Mouse (Mus musculus) forebrain, embryonic 15.5 days (tissue): Measurements from ENCODE around the gene Gm10959. TPM values are rescaled to one million over a fixed set of nuclear protein-coding genes. Genes with fewer than 3 reads are reported as not detected.

Source experiments
- ATAC-seq: fragments of 200-750 bp; cut with Nextera tagmentation; replicated peaks from 2 replicates; pipeline ENCODE4 v1.8.0; 2017; ENCODE audit warnings: mild to moderate bottlenecking, moderate TSS enrichment, moderate library complexity
- H3K27ac ChIP-seq: fragments of 300-500 bp; sonication (generic); replicated peaks from 2 replicates; pipeline ENCODE4 v1.5.1; 2015; ENCODE audit warnings: mild to moderate bottlenecking, inconsistent platforms
- H3K27me3 ChIP-seq: fragments of 300-500 bp; sonication (generic); 2 replicates; pipeline ENCODE4 v1.6.1; 2015; ENCODE audit warnings: inconsistent platforms
- H3K36me3 ChIP-seq: fragments of 300-500 bp; sonication (generic); 2 replicates; pipeline ENCODE4 v1.6.1; 2015; ENCODE audit warnings: mild to moderate bottlenecking, inconsistent platforms
- H3K4me1 ChIP-seq: fragments of 300-500 bp; sonication (generic); 2 replicates; pipeline ENCODE4 v1.6.1; 2015; ENCODE audit warnings: inconsistent platforms
- H3K4me2 ChIP-seq: fragments of 300-500 bp; sonication (generic); replicated peaks from 2 replicates; pipeline ENCODE4 v1.6.1; 2015; ENCODE audit warnings: mild to moderate bottlenecking, inconsistent platforms
- H3K4me3 ChIP-seq: fragments of 300-500 bp; sonication (generic); 2 replicates; pipeline ENCODE4 v1.5.1; 2015; ENCODE audit warnings: mild to moderate bottlenecking, inconsistent platforms
- H3K9ac ChIP-seq: fragments of 300-500 bp; sonication (generic); replicated peaks from 2 replicates; pipeline ENCODE4 v1.6.1; 2015; ENCODE audit warnings: mild to moderate bottlenecking, inconsistent platforms
- H3K9me3 ChIP-seq: fragments of 300-500 bp; sonication (generic); 2 replicates; pipeline ENCODE4 v1.6.1; 2016; ENCODE audit warnings: inconsistent platforms
- WGBS: fragments of 180-500 bp; shearing (Covaris S2); methylation state at CpG from one replicate; pipeline ENCODE4 v1.1.7; 2015; ENCODE audit warnings: mixed read lengths; 5-methylcytosine and 5-hydroxymethylcytosine counted together
- polyA plus RNA-seq: library from polyadenylated mRNA; unstranded; fragments of >200 nt; fragmentation: Nextera tagmentation; extraction: Ambion mirVana; gene quantifications from 2 replicates; pipeline ENCODE4 v1.2.1, GENCODE M21; 2015

Gene Gm10959
- polyA plus RNA-seq, 1 experiment from 2014 or later, result not detected

DNA sequence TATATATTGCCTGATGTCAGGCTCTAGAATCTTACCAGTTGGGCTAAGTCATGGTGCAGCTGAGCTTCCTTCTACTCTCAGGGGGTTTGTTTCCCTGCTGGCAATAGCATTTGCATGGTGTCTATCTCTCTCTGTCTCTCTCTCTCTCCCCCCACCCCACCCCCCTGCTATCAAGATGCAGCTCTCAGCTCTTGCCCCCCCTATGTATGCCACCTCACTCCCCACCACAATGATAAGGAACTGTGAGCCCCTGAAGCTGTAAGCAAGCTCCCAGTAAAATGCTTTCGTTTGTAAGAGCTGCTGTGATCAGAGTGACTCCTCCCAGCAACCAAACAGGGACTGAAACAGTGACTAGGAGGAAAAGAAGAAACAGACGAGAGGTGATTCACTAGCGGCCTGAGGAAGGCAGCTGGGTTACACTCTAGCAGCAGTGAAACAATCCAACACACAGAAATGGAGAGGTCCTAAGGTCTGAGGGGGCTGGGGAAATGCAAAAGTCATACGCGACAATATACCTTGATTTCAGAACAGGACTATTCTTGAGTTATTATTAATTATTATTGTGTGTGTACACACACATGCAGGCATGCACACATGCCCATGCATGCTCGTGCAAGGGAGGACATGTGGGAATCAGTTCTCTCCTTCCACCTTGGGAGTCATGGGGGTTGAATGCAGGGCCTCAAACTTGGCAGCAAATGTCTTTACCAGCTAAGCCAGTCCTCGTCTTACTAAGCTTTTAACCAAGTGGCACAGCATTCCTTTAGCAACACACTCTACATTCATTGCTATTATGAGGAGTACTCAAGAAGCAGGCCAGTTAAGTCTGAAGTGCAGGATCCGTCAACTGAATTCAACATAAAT lies 1.6 kb upstream of the Gm10959 start:
- H3K9me3 ChIP-seq, result no peaks in the 10 kb centered on the region
- H3K36me3 ChIP-seq, result no peaks in the 10 kb centered on the region
- peaks cover 7% of the 10 kb centered on the region for H3K4me1 ChIP-seq
- H3K4me2 ChIP-seq, result no peak overlapping the region
- no peak overlapping the region for H3K9ac ChIP-seq
- H3K27me3 ChIP-seq, result no peaks in the 10 kb centered on the region
- ATAC-seq, result no peak
- no peak overlapping the region for H3K27ac ChIP-seq
- no peak overlapping the region for H3K4me3 ChIP-seq
- 63% methylated on average over 8 of the region's 8 CpGs for WGBS

GRCm38 (mm10) chr3:122918672-122919071 lies 488 bp downstream of the Gm10959 start:
- Histone ChIP-seq H3K4me3 (no peak overlapping the region), H3K27me3 (no peaks in the 10 kb centered on the region), H3K36me3 (no peaks in the 10 kb centered on the region), H3K27ac (no peak overlapping the region), H3K9me3 (no peaks in the 10 kb centered on the region), H3K4me1 (no peaks in the 10 kb centered on the region), H3K4me2 (no peak overlapping the region), H3K9ac (no peak overlapping the region)
- WGBS, result 80% methylated on average over 2 of the region's 2 CpGs
- no peak for ATAC-seq

DNA sequence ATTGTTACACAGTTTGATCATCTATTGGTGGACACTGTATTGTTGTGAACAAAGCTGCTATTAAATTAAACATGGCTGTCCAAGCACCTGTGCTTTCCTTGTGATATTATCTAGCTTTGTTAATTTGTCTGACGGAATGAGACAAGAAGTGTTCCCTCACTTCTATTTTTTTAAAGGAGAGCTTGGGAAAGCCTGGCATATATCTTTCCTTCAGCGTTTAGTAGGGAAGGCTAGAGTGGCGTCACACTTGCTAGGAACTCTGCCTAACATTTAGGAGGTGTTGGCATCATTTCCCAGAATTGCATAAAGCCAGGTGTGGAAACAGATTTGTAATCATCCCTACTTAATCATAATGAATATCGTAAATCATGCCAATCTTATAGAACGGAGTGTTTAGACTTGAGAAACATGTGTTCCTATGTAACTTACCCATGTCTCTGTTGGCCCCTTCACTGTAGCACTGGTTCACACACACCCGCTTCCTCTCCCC lies 2.9 kb downstream of the Gm10959 start:
- Histone ChIP-seq H3K27me3 (no peaks in the 10 kb centered on the region), H3K27ac (no peak overlapping the region), H3K9me3 (no peaks in the 10 kb centered on the region), H3K4me3 (no peak overlapping the region), H3K4me2 (no peak overlapping the region), H3K36me3 (no peaks in the 10 kb centered on the region), H3K4me1 (no peaks in the 10 kb centered on the region), H3K9ac (no peak overlapping the region)
- ATAC-seq, result no peak
- WGBS, result 89% methylated on average over 6 of the region's 6 CpGs

- Histone ChIP-seq H3K36me3 (no peaks in the 10 kb centered on the region), H3K4me2 (no peak overlapping the region), H3K27me3 (no peaks in the 10 kb centered on the region), H3K27ac (no peak overlapping the region), H3K9me3 (no peaks in the 10 kb centered on the region), H3K9ac (no peak overlapping the region), H3K4me1 (no peaks in the 10 kb centered on the region), H3K4me3 (no peak overlapping the region)
- 86% methylated on average over 5 of the region's 5 CpGs for WGBS
- ATAC-seq, result no peak
Observed at GRCm38 (mm10) chr3:122915493-122915892, 3.7 kb downstream of the Gm10959 start.

- no peak for ATAC-seq
- H3K9ac ChIP-seq, result no peak overlapping the region
- WGBS, result 85% methylated on average over 2 of the region's 2 CpGs
- no peak overlapping the region for H3K27ac ChIP-seq
- H3K27me3 ChIP-seq, result no peaks in the 10 kb centered on the region
- no peak overlapping the region for H3K4me3 ChIP-seq
- no peaks in the 10 kb centered on the region for H3K9me3 ChIP-seq
- H3K4me2 ChIP-seq, result no peak overlapping the region
- H3K4me1 ChIP-seq, result no peaks in the 10 kb centered on the region
- no peaks in the 10 kb centered on the region for H3K36me3 ChIP-seq
Observed at GRCm38 (mm10) chr3:122907841-122908240, 11.3 kb downstream of the Gm10959 start.

DNA sequence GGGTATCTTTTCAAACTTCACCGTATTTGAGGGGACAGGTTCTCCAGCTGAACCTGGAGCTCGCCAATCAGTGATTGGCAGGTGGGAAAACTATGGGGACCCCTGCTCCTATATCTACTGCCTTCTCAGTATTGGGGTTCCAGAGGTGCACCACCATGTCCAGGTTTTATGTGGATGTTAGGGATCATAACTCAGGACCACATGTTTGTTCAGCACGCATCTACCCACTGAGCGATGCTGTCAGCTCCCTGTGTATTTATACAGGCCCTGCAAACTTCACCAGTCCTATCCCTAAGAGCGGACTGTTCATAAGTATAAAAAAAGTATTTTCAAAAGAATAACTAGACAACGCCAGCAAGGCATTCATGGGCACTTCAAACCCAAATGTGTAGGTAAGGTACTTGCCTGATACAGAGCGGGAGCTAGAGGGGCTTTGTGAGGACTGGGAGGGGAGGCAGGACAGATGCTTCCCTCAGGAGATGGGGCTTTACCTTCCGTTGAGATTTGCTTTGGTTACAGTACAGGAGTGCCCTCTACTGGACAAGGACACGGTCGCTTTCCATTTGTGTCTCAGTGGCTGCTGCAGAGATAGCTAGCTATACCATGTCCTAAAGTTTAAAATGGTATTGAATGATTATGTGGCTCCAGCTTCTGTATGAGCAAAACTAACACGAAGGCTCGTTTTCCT lies 15.3 kb downstream of the Gm10959 start:
- 45% methylated on average over 12 of the region's 12 CpGs for WGBS
- Histone ChIP-seq H3K4me1 (no peaks in the 10 kb centered on the region), H3K9me3 (no peaks in the 10 kb centered on the region), H3K4me2 (no peak overlapping the region), H3K27ac (no peak overlapping the region), H3K4me3 (no peak overlapping the region), H3K9ac (no peak overlapping the region), H3K36me3 (no peaks in the 10 kb centered on the region), H3K27me3 (no peaks in the 10 kb centered on the region)
- ATAC-seq, result peak; percentile 87

GRCm38 (mm10) chr3:122898254-122898653 lies 20.9 kb downstream of the Gm10959 start:
- ATAC-seq, result no peak
- H3K27me3 ChIP-seq, result no peaks in the 10 kb centered on the region

GRCm38 (mm10) chr3:122895189-122895731 lies 23.9 kb downstream of the Gm10959 start:
- Histone ChIP-seq H3K9ac (no peak overlapping the region), H3K9me3 (no peaks in the 10 kb centered on the region), H3K4me3 (no peak overlapping the region), H3K4me2 (no peak overlapping the region), H3K27me3 (no peaks in the 10 kb centered on the region), H3K4me1 (no peaks in the 10 kb centered on the region), H3K27ac (no peak overlapping the region), H3K36me3 (no peaks in the 10 kb centered on the region)
- WGBS, result 90% methylated on average over 11 of the region's 11 CpGs
- ATAC-seq, result no peak

More at GRCm38 (mm10) chr3:122898254-122898653, 20.9 kb downstream of the Gm10959 start:
- no peaks in the 10 kb centered on the region for H3K36me3 ChIP-seq
- no peaks in the 10 kb centered on the region for H3K9me3 ChIP-seq
- H3K9ac ChIP-seq, result no peak overlapping the region
- 61% methylated on average over 6 of the region's 6 CpGs for WGBS
- no peak overlapping the region for H3K4me2 ChIP-seq
- H3K4me3 ChIP-seq, result no peak overlapping the region
- H3K27ac ChIP-seq, result no peak overlapping the region
- no peaks in the 10 kb centered on the region for H3K4me1 ChIP-seq

- H3K4me2 ChIP-seq, result no peak within 1 kb of the TSS
- no peaks in the 10 kb centered on the region for H3K9me3 ChIP-seq
- WGBS, result 92% methylated on average over 3 of the region's 3 CpGs
- H3K4me3 ChIP-seq, result no peak within 1 kb of the TSS
- no peak for ATAC-seq
- H3K27me3 ChIP-seq, result no peaks in the 10 kb centered on the region
- no peak within 1 kb of the TSS for H3K9ac ChIP-seq
- H3K27ac ChIP-seq, result no peak within 1 kb of the TSS
- no peaks in the 10 kb centered on the region for H3K4me1 ChIP-seq
- H3K36me3 ChIP-seq, result no peaks in the 10 kb centered on the region
Observed at GRCm38 (mm10) chr3:122894772-122895171, 24.4 kb downstream of the Gm10959 start, which contains the start of gene Fabp2. Gene Fabp2 (plus strand): TSS chr3:122895072.

DNA sequence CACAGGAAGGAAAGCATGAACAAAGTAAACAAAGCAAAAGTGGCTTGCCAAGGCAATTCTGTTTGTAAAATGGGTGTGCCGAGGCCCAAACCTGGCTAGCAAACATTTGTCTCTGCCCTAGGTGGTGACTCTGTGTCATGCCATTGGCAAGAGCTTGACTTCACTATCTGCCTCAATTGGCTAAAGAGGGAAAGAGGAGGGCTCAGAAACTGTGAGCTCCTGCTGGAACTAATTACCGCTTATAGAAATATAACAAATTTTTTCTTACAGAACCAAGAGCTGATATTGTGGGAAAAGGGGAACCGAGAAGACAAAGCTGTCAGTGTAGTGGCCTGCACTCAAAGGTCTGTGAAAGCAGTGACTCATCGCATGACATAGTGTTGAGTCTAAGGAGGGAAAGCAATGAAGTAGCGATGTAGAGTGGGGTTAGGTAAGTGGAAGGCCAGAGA lies 30.8 kb downstream of the Gm10959 start:
- no peak overlapping the region for H3K9ac ChIP-seq
- no peak overlapping the region for H3K4me2 ChIP-seq
- H3K27ac ChIP-seq, result no peak overlapping the region
- ATAC-seq, result no peak
- no peaks in the 10 kb centered on the region for H3K4me1 ChIP-seq
- H3K9me3 ChIP-seq, result no peaks in the 10 kb centered on the region
- H3K4me3 ChIP-seq, result no peak overlapping the region
- H3K27me3 ChIP-seq, result no peaks in the 10 kb centered on the region
- H3K36me3 ChIP-seq, result no peaks in the 10 kb centered on the region
- WGBS, result 91% methylated on average over 5 of the region's 5 CpGs

DNA sequence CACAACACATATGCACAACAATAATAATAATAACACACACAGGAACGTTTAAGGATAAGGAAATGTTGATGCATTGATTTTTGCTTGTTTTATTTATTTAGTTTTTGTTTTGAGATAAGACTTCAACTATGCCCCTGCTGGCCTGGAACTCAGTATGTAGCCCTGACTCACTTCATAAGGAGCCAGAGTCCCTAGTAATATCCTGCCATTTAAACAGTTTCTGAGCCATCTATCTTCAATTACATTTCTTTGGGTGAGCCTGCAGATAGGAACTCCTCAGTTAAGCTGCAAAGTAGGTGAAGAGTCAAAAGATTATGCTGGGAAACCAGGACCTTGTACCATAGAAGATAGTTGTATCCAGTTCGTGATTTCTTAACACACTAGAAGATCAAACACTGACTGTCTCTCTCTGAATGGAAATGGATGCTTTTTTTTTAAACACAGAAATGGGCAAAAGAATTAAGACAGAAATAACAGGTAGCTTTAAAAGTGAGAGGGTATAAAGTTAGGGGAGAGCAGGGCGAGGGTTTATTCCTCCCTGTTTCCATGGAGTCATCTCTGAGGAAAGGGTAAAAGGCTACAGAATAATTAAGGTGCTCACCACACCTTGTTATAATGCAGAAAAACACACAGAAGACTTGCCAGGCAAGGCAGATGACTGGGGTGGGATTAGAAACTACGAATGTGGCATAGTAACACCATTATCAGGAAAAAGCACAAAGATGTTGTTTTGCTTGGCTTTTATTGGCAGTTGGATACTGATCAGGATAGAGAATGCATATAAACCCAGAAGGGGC lies 31.5 kb downstream of the Gm10959 start:
- no peak overlapping the region for H3K4me3 ChIP-seq
- H3K9ac ChIP-seq, result no peak overlapping the region
- ATAC-seq, result no peak
- no peaks in the 10 kb centered on the region for H3K9me3 ChIP-seq
- H3K27me3 ChIP-seq, result no peaks in the 10 kb centered on the region
- no peak overlapping the region for H3K4me2 ChIP-seq
- H3K36me3 ChIP-seq, result no peaks in the 10 kb centered on the region
- WGBS, result 79% methylated on average over 4 of the region's 4 CpGs
- H3K27ac ChIP-seq, result no peak overlapping the region
- no peaks in the 10 kb centered on the region for H3K4me1 ChIP-seq
